Mouse (Mus musculus): ENCODE results near the gene Zfp786. TPM values are rescaled to one million over a fixed set of nuclear protein-coding genes. Genes with fewer than 3 reads are reported as not detected.

Zfp786 gene
- polyA plus RNA-seq, 1 experiment from 2014 or later, result 12.7 TPM

DNA sequence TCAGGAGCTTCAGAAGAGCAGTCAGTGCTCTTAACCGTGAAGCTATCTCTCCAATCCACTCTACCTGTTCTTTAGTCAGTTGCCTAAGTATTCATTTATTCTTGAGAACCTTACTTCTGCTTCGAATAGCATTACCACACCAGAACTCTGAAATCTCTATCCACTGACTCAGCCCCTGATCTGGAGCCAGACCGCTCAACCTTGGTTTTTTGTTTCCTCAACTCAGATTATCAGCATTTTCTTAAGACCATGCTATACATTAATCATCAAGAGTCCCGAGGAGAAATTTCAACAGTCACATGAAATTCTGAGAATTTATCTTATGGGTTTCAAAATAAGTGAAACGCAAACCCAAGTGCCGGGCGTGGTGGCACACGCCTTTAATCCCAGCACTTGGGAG lies 11.9 kb downstream of the Zfp786 start:
- WGBS, result 95% methylated on average over 8 of the region's 8 CpGs
- no peak for ATAC-seq (ENCODE audit: low FRiP score)
- no peaks in the 10 kb centered on the region; the same call in 1 of the 2 replicates for H3K4me1 ChIP-seq
- no peaks in the 10 kb centered on the region for H3K9me3 ChIP-seq (replicated peaks)
- no peak overlapping the region for H3K4me2 ChIP-seq (replicated peaks)
- H3K9ac ChIP-seq, result no peak overlapping the region
- H3K27me3 ChIP-seq, result no peaks in the 10 kb centered on the region
- no peak overlapping the region for H3K27ac ChIP-seq
- peaks cover 50% of the 10 kb centered on the region for H3K36me3 ChIP-seq
- H3K4me3 ChIP-seq, result no peak overlapping the region

DNA sequence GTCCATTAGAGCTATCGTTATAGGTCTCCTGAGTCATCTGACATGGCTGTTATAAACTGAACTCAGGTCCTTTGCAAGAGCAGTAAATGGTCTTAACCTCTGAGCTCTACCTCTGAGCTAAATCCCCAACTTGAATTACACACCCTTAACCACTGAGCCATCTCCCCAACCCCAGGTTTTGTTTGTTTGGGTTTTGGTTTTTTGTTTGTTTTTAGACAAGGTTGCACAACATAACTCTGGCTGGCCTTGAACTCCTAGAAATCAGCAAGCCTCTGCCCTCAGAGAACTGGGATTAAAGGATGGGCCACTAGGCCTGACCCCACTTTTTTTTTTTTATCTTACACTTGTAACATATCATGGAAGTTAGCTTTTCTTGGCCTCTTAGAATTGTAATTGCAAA lies 14.5 kb downstream of the Zfp786 start:
- no peaks in the 10 kb centered on the region for H3K9me3 ChIP-seq (replicated peaks)
- no peak overlapping the region for H3K4me3 ChIP-seq
- H3K36me3 ChIP-seq, result peaks cover 33% of the 10 kb centered on the region
- H3K4me2 ChIP-seq (replicated peaks), result no peak overlapping the region
- ATAC-seq (ENCODE audit: low FRiP score), result no peak
- no peak overlapping the region for H3K9ac ChIP-seq
- no peaks in the 10 kb centered on the region for H3K27me3 ChIP-seq
- 93% methylated on average over 1 of the region's 1 CpGs for WGBS
- H3K27ac ChIP-seq, result no peak overlapping the region
- peaks cover 12% of the 10 kb centered on the region for H3K4me1 ChIP-seq

DNA sequence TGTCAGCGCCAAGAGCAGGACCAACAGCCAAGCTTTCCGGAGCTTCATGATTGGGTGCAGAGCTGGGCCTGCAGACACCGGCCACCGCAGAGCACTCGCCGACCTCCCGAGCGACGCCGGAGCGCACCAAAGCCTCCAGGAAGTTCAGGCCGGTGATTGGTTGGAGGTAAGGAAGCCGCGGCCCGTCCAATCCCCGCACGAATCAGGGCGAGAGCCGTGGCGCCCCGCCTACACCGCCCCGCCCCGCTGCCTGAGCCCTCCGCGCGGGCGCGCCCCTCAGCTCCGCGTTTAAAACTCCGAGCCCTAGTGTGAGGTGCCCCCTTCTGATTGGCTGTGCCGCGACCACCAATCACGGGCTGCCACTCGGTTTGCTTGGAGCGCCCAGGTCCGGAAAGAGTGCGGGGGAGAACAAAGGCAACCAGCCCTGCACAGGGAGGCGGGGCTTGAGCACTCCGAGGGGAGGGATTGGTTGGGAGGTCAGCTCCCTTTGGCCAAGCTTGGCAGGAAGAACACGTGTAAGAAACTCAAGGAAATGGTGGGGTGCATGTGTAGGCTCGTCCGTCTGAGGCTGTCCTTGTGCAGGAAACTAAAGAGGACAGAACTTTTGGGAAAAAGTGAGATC lies 17.3 kb downstream of the Zfp786 start, which contains the start of gene Pdia4:
TSS of gene Pdia4 (minus strand) at position 174 of the 622 bp plus-strand sequence.
- Histone ChIP-seq H3K9ac (peak within 1 kb of the TSS; percentile 89), H3K27ac (peak within 1 kb of the TSS; percentile 96), H3K27me3 (no peaks in the 10 kb centered on the region), H3K4me3 (peak within 1 kb of the TSS; percentile 82), H3K9me3 (replicated peaks) (no peaks in the 10 kb centered on the region), H3K36me3 (peaks cover 7% of the 10 kb centered on the region; the same call in 1 of the 2 replicates), H3K4me2 (replicated peaks) (peak within 1 kb of the TSS; percentile 79), H3K4me1 (peaks cover 31% of the 10 kb centered on the region)
- peak; percentile 100 for ATAC-seq (ENCODE audit: low FRiP score)
- under 1% methylated on average over 38 of the region's 44 CpGs for WGBS

DNA sequence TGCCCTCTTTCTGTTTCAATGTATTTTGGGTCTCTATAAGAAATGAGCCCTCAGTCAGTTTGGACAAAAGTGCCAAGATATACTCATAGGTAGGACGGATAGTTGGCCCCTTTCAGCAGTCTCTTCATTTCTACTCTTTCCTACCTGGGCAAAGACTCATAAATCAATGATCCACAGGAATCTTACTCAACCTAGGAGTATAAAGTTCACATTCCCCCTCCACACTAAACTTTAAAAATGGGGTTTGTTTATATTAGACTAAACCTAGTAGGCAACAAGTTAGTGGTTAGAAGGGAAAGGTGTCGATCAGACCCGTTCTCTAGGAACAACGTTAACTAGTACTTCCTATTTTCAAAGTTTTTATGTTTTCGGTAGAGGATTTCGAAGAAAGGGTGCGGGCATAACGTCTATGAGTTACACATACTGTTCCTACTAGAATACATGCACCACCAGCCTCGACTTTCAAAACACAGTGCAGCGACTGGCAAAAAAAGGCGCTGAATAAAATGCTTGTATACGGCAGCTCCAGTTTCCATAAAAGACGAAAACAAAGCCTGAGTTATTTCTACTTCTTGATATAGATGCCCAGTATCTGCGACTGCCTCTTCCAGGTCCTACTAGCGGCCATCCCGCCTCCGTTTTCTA lies 18.3 kb downstream of the Zfp786 start:
- Histone ChIP-seq H3K4me2 (replicated peaks) (peak overlapping the region; percentile 79), H3K27me3 (no peaks in the 10 kb centered on the region), H3K9me3 (replicated peaks) (no peaks in the 10 kb centered on the region), H3K27ac (peak overlapping the region; percentile 96), H3K4me1 (peaks cover 31% of the 10 kb centered on the region), H3K36me3 (peaks cover 3% of the 10 kb centered on the region; the same call in 1 of the 2 replicates), H3K9ac (peak overlapping the region; percentile 89), H3K4me3 (peak overlapping the region; percentile 82)
- no peak for ATAC-seq (ENCODE audit: low FRiP score)
- WGBS, result under 1% methylated on average over 17 of the region's 17 CpGs

DNA sequence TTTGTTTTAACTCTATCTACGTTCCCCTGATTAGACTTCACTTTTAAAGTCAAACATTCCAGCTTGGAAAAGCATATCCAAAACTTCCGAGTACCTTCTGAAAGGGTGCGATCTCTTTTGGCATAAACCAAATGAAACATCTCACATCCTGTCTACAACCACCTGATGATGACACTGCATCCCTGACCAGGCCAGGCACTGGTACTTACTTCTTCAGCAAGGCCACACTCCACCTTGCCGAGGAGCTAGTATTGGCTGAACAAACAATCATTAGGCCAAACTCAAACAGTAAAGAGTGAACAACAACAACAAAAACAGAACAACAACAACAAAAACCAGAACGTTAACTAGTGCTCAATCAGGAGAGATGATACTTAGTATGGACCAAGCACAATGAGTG lies 19.3 kb downstream of the Zfp786 start:
- no peak for ATAC-seq (ENCODE audit: low FRiP score)
- Histone ChIP-seq H3K4me3 (peak overlapping the region; percentile 82), H3K9ac (peak overlapping the region; percentile 89), H3K27ac (no peak overlapping the region), H3K36me3 (peaks cover 7% of the 10 kb centered on the region), H3K4me2 (replicated peaks) (peak overlapping the region; percentile 79), H3K27me3 (no peaks in the 10 kb centered on the region), H3K4me1 (peaks cover 31% of the 10 kb centered on the region), H3K9me3 (replicated peaks) (no peaks in the 10 kb centered on the region)
- WGBS, result 72% methylated on average over 5 of the region's 5 CpGs

DNA sequence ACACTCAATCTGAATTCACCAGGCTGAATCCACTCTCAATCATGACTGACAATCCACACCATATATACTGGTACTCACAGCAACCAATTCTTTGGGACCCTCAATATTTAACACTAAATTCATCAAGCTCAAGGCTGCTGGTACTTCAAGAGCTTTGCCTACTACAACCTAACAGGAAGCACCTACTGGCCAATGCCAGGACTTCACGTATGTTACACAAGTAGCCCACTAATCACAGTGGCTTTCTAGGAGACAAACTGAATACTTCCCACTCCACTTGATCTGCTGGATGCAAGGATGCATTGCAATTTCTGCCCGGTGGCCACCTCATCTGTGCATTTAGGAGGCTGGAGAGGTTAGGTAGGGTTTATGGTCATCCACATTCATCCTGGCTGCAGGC lies 20.5 kb downstream of the Zfp786 start:
- H3K9ac ChIP-seq, result no peak overlapping the region
- H3K9me3 ChIP-seq (replicated peaks), result no peaks in the 10 kb centered on the region
- H3K4me2 ChIP-seq (replicated peaks), result peak overlapping the region; percentile 21
- no peak overlapping the region for H3K27ac ChIP-seq
- H3K36me3 ChIP-seq, result peaks cover 18% of the 10 kb centered on the region
- WGBS, result 89% methylated on average over 2 of the region's 2 CpGs
- no peak overlapping the region for H3K4me3 ChIP-seq
- no peak for ATAC-seq (ENCODE audit: low FRiP score)
- H3K27me3 ChIP-seq, result no peaks in the 10 kb centered on the region
- H3K4me1 ChIP-seq, result peaks cover 31% of the 10 kb centered on the region

DNA sequence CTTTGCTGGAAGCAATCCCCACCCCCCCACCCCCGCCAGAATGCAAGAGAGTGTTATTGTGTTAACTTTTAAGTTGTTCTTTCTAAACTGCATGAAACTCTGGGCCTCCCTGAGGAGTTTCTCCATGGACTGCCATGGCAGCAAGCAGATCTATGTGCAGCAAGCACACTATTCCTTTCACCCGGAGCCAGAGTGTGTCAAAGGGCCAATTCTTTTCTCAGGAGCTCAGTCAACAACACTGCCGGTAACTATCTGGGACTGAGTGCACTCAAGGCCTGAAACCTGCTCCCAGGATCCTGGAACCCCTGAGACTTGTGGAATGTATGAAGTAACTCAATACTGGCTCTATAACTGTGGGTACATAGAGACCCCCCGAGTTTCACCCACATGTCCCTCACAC lies 21.6 kb downstream of the Zfp786 start:
- H3K4me2 ChIP-seq (replicated peaks), result peak overlapping the region; percentile 21; the same call in 1 of the 2 replicates
- WGBS, result 76% methylated on average over 4 of the region's 4 CpGs
- no peaks in the 10 kb centered on the region for H3K27me3 ChIP-seq
- no peak for ATAC-seq (ENCODE audit: low FRiP score)
- H3K9me3 ChIP-seq (replicated peaks), result no peaks in the 10 kb centered on the region
- no peak overlapping the region for H3K4me3 ChIP-seq
- H3K27ac ChIP-seq, result 0 out of 2 replicates have a peak overlapping the region, but pooled peaks have one; percentile 4
- H3K4me1 ChIP-seq, result peaks cover 31% of the 10 kb centered on the region
- no peak overlapping the region for H3K9ac ChIP-seq
- peaks cover 30% of the 10 kb centered on the region for H3K36me3 ChIP-seq

DNA sequence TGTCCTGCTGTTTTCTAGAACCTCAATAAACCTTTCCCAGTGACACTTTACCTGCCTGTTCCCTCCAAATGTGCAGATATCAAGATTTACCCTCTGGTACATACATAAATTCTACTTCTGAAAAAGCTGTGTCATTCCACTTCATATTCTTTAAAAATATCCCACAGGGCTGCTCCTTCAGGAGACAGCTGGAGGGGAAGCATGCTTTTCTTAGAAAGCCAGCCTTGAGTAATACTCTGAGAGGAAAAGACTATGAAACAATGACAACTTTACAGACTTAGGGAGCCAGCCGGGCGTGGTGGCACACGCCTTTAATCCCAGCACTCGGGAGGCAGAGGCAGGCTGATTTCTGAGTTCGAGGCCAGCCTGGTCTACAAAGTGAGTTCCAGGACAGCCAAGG lies 22.1 kb downstream of the Zfp786 start:
- H3K4me3 ChIP-seq, result no peak overlapping the region
- 0 out of 2 replicates have a peak overlapping the region, but pooled peaks have one; percentile 7 for H3K27ac ChIP-seq
- no peak for ATAC-seq (ENCODE audit: low FRiP score)
- no peaks in the 10 kb centered on the region for H3K9me3 ChIP-seq (replicated peaks)
- peaks cover 35% of the 10 kb centered on the region for H3K36me3 ChIP-seq
- WGBS, result 95% methylated on average over 5 of the region's 5 CpGs
- peaks cover 31% of the 10 kb centered on the region for H3K4me1 ChIP-seq
- H3K27me3 ChIP-seq, result no peaks in the 10 kb centered on the region
- H3K4me2 ChIP-seq (replicated peaks), result no peak overlapping the region
- H3K9ac ChIP-seq, result no peak overlapping the region

DNA sequence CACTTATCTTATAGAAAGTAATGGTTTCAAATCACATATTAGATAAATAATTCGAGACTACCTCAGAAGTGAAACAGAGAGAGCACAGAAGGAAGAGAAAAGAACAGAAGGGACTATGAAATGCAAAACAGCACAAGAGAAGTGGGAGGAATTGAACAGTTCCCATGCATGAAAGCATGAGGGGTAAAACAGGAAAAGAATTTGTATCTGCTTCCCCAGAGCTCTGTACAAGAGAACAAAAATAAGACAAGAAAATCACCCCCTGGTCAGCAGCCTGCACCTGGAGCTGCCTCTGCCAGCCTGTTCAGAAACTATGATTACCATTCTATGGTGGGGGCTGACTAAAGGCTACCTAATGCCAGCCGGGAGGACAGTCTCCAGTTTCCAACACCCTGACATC lies 23.2 kb downstream of the Zfp786 start:
- H3K27me3 ChIP-seq, result no peaks in the 10 kb centered on the region
- H3K36me3 ChIP-seq, result peaks cover 46% of the 10 kb centered on the region
- 95% methylated on average over 2 of the region's 2 CpGs for WGBS
- H3K9ac ChIP-seq, result no peak overlapping the region
- peaks cover 31% of the 10 kb centered on the region for H3K4me1 ChIP-seq
- no peak overlapping the region for H3K4me3 ChIP-seq
- H3K9me3 ChIP-seq (replicated peaks), result no peaks in the 10 kb centered on the region
- H3K27ac ChIP-seq, result no peak overlapping the region
- ATAC-seq (ENCODE audit: low FRiP score), result no peak
- no peak overlapping the region for H3K4me2 ChIP-seq (replicated peaks)

DNA sequence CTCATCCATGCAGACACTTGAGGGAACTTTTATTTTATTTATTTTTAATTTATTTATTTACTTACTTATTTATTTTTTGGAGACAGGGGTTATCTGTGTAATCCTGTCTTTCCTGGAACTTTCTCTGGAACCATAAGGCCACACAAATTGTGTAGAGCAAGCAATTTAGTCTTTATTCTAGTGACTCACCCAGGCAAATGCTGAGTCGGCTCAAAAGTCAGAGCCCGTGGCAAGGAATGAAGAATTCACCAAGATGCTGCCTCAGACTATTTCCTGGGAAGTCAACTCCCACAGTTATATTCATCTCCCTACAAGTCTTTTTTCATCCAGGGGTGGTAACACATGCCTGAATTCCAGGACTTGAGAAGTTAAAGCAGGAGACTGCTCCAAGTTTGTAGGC lies 25.1 kb downstream of the Zfp786 start:
- no peak overlapping the region for H3K27ac ChIP-seq
- WGBS, result 82% methylated on average over 2 of the region's 2 CpGs
- H3K27me3 ChIP-seq, result no peaks in the 10 kb centered on the region
- H3K4me2 ChIP-seq (replicated peaks), result no peak overlapping the region
- H3K4me3 ChIP-seq, result no peak overlapping the region
- H3K9me3 ChIP-seq (replicated peaks), result no peaks in the 10 kb centered on the region
- ATAC-seq (ENCODE audit: low FRiP score), result no peak
- peaks cover 15% of the 10 kb centered on the region for H3K4me1 ChIP-seq
- peaks cover 64% of the 10 kb centered on the region for H3K36me3 ChIP-seq
- H3K9ac ChIP-seq, result no peak overlapping the region

DNA sequence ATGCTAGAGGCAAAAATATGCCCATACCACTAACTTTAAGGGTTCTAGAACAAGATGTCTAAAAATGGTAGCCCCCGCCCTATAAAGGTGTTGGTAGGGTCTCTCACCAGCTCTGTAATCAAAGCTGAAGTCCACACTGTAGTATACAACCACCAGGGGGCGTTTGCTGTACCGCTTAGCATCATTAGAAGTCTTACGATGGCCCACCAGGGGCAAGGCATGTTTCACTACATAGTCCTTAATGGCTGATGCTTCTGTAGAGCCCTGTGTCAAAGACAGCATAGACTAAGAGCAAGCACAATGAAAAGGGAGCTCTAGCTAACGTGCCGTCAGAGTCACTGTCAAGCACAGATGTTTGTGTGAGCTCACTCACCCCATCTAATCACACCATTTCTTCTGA lies 31.6 kb downstream of the Zfp786 start:
- H3K4me2 ChIP-seq (replicated peaks), result no peak overlapping the region
- 52% methylated on average over 6 of the region's 6 CpGs for WGBS
- ATAC-seq (ENCODE audit: low FRiP score), result no peak
- H3K27me3 ChIP-seq, result no peaks in the 10 kb centered on the region
- H3K4me1 ChIP-seq, result no peaks in the 10 kb centered on the region
- no peaks in the 10 kb centered on the region for H3K9me3 ChIP-seq (replicated peaks)
- peaks cover 92% of the 10 kb centered on the region for H3K36me3 ChIP-seq
- no peak overlapping the region for H3K27ac ChIP-seq
- H3K4me3 ChIP-seq, result no peak overlapping the region
- H3K9ac ChIP-seq, result no peak overlapping the region

DNA sequence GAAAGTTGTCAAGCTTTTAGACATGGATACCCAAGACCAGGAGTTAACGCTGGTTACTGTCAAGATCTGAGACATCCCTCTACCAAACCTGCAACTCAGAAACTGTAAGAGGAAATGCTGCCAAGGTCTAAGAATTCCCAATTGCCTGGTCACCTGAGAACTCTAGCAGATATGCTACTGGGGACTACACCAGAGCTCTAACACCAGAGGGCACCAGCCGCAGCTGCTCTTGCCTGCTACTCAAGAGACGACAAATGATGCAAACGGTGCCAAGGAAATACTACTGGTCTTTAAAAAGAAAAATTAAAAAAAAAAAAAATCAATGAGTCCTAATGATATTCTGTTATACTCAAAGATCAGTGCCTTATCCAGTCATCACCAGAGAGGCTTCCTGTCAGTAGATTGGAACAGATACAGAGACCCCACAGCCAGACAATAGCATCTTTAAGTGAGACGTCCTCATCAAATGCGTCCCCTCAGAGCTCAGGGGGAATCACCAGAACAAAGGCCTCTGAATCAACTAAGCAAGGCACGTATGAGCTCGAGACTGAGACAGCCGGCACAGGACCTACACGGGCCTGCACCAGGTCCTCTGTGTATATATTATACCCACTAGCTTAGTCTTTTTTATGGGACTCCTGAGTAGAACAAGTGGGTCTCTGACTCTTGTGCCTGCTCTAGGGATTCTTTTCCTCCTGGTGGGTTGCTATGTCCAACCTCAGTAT lies 36.4 kb downstream of the Zfp786 start:
- WGBS, result 49% methylated on average over 10 of the region's 10 CpGs
- peak; percentile 69; the same call in 1 of the 2 replicates for ATAC-seq (ENCODE audit: low FRiP score)

More for the DNA sequence above, 36.4 kb downstream of the Zfp786 start:
- H3K27ac ChIP-seq, result peak overlapping the region; percentile 4; the same call in 1 of the 2 replicates
- H3K9ac ChIP-seq, result no peak overlapping the region
- no peak overlapping the region for H3K4me3 ChIP-seq
- H3K4me1 ChIP-seq, result no peaks in the 10 kb centered on the region
- peaks cover 45% of the 10 kb centered on the region for H3K36me3 ChIP-seq
- H3K27me3 ChIP-seq, result no peaks in the 10 kb centered on the region
- H3K4me2 ChIP-seq (replicated peaks), result no peak overlapping the region
- H3K9me3 ChIP-seq (replicated peaks), result no peaks in the 10 kb centered on the region

All from hindbrain, embryonic 12.5 days (tissue).